Mouse (Mus musculus) adrenal gland, postnatal 25 days (tissue): ENCODE results near the gene Pip4k2a. TPM values are rescaled to one million over a fixed set of nuclear protein-coding genes. Genes with fewer than 3 reads are reported as not detected.

ENCODE experiments used
- DNase-seq: peaks from one replicate; pipeline ENCODE4 v3.0.0; 2021; ENCODE audit warnings: mixed read lengths
- total RNA-seq: library from RNA; stranded (reverse); gene quantifications from 2 replicates; pipeline ENCODE4 v1.2.3, GENCODE M21; 2021

The Pip4k2a gene
- total RNA-seq, 1 experiment from 2014 or later, result 40.0 TPM

GRCm38 (mm10) chr2:18979675-18980074, 18.3 kb downstream of the Pip4k2a start:
- DNase-seq, result no peak

GRCm38 (mm10) chr2:18979046-18979445, 18.9 kb downstream of the Pip4k2a start:
- no peak for DNase-seq

- DNase-seq, result no peak
Observed at GRCm38 (mm10) chr2:18977201-18977805, 20.6 kb downstream of the Pip4k2a start.

DNA sequence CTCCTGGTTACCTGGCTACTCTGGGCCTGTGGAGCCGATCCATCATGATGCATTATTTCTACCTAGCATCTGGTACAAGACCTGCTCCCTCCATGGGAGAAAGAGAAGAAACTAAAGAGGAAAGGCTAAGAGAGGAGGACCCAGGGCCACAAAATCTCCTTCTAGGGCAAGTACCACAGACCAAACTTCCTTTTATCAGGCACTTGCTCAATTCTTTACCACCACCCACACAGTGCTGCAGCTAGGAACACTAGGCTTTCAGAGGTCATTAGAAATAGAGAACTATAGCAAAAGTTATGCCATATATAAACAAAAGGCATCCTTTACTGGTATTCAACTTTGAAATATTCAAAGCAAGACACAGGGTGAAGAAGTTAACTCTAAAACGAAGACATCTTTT, 21.8 kb downstream of the Pip4k2a start:
- no peak for DNase-seq

- no peak for DNase-seq
Observed at GRCm38 (mm10) chr2:18974882-18975645, 22.9 kb downstream of the Pip4k2a start.

- no peak for DNase-seq
Observed at GRCm38 (mm10) chr2:18971564-18971963, 26.4 kb downstream of the Pip4k2a start.

- no peak for DNase-seq
Observed at GRCm38 (mm10) chr2:18970461-18970860, 27.5 kb downstream of the Pip4k2a start.

DNA sequence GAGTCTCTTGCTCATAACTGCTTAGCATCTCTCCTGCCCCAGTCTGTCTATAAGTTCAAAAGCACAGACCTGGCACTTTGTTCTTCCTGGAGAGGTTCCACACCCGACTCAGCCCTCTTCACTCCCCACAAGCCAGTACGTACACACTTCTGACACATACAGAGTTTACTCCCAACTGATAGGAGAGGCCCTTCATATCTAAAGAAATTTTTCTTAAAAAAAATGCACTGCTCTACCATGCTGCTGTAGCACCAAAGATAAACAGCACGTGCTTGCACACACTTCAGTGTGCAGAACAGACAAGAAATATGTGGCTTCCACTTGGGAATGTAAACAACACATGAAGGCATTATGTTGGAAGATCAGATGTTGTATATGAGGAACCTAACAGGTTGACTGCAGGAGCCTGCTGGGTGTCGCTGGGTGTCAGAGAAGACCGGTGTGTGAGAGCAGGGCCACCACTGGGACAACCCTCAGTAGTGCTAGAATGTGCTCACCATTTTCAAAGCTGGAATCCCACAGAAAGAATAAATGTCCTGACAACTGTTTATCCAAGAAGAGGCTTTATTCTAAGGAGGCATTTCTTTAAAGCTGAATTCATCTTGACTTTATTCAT, 28.8 kb downstream of the Pip4k2a start:
- DNase-seq, result no peak

GRCm38 (mm10) chr2:18967451-18968063, 30.4 kb downstream of the Pip4k2a start:
- no peak for DNase-seq

GRCm38 (mm10) chr2:18966566-18966965, 31.4 kb downstream of the Pip4k2a start:
- DNase-seq, result no peak

- no peak for DNase-seq
Observed at GRCm38 (mm10) chr2:18965950-18966349, 32.0 kb downstream of the Pip4k2a start.

DNA sequence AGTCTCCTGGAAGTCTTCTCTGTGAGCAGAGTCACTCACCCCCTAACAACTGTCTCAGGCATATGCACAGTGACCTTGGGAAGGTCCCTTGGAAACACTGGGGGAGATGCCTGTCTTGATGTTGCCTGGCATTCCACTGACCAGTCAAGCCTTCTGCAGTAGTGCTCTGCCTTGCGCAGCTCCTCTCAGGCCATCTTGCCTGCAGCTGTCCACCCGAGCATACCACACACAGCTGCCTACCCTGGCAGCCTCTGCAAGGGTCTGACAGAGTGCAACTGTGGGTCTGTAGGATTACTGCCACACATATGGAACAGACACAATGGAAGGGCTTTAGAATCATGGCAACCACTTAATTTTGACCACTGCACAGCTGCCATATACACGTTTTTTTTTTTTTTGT, 32.8 kb downstream of the Pip4k2a start:
- no peak for DNase-seq

GRCm38 (mm10) chr2:18963286-18964040, 34.5 kb downstream of the Pip4k2a start:
- DNase-seq, result no peak

DNA sequence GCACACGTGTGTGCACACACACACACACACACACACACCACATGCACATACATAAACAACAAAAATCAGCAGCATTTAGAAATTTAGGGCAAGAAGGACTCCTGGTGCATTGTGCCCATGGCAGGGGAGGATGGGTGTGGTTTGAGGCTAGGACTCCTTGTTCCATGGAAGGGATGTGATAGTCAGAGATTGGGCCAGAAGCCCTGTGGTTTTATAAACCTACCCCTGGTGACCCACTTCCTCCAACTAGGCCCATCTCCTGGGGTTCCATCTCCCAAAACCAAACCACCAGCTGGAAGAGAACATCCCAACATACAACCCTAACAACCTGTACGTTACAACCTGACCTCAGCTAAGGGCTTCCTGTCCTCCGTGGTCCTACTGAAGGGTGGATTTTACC, 35.4 kb downstream of the Pip4k2a start:
- DNase-seq, result no peak

DNA sequence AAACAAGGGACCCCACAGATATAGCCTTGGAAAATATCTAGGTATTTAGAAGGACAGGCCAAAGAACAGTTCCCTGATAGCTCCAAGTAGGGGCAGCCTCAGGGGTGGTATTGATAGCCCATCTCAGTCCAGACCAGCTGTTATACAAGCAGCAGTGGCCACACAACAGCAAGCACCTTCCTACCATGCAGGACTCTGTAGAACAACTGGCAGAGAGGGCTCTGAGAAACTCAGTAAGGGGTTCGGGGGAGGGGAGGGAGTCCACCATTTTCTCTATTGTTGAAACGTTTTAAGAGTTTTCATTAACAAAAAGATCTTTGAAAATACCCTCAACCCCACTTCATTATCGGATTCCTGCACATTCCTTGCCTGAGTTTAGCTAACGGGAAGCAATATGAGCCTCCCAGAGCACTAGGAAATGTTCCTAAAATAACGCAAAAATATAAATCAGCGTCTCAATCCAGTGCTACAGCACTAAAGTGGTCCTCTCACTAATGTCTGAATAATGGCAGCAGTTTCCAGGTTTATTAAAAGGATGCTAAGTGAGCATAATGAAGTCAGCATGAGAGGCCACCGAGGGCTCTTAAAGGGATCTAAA, 37.5 kb downstream of the Pip4k2a start:
- no peak for DNase-seq

- no peak for DNase-seq
Observed at GRCm38 (mm10) chr2:18959558-18959957, 38.4 kb downstream of the Pip4k2a start.

DNA sequence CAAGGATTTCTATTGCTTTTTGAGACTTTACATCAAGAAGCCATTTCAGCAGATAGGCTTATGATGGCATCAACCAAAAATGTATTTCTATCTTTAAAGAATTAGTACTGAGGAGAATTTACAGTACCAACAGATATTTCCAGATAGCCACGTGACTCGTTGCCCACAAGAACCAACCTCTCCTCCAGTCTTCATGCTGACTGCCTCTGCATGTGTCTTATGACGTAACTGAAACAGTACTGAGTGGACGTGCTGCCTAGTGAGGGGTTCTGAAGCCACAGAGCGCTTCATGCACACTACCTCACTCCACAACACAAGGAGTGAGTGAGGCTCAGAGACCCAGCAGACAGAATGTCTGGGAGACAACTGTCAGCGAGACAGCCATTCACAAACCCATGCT, 38.9 kb downstream of the Pip4k2a start:
- DNase-seq, result no peak

- DNase-seq, result no peak
Observed at GRCm38 (mm10) chr2:18958501-18958900, 39.4 kb downstream of the Pip4k2a start.

GRCm38 (mm10) chr2:18958044-18958443, 39.9 kb downstream of the Pip4k2a start:
- no peak for DNase-seq

DNA sequence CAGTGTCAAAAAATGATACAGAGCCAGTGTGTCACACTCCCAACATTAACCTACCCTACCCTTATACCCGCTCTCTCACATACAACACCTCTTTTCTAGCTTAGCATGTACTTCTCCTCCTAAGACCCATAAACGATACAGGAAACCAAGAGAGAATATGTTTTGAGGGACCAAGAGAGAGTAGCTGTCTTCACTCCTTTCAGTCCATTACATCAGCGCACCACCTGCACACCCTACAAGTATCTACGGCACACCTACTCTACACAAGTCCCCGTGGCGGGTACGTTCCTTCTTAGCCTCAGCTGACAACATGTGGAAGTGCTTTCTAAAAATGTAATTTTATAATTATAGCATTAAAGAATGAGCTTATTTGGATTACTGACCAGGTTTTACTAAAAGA, 40.5 kb downstream of the Pip4k2a start:
- no peak for DNase-seq

GRCm38 (mm10) chr2:18956945-18957344, 41.0 kb downstream of the Pip4k2a start:
- no peak for DNase-seq

DNA sequence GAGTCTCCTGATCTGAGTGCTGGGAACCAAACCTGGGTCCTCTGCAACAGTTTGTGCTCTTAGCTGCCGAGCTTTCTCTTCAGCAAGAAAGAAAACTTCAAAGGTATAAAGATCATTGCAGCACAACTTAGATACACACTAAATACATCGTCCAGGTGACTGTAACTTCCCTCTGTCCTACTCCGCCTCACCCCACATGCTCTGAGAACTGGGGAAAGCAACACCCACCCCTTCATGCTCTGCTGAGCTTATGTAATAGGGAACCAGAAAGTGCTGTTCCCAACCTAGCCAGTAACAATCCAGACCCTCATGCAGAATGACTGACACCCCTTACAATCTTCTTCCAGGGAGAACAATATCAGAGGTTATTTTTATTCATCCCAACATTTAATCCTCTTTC, 41.5 kb downstream of the Pip4k2a start:
- DNase-seq, result no peak
